Mouse (Mus musculus) erythroblast, embryonic 14.5 days (primary cell): ENCODE results near the gene Wdr63.

Experiments
- GATA1 ChIP-seq: IDR thresholded peaks from 2 replicates; pipeline ENCODE4 v1.6.1; 2012; ENCODE audit warnings: low read length, inconsistent platforms, mixed read lengths
- TAL1 ChIP-seq: IDR thresholded peaks from 3 replicates; pipeline ENCODE4 v1.6.1; 2012; ENCODE audit warnings: low read length, inconsistent platforms, mixed read lengths

DNA sequence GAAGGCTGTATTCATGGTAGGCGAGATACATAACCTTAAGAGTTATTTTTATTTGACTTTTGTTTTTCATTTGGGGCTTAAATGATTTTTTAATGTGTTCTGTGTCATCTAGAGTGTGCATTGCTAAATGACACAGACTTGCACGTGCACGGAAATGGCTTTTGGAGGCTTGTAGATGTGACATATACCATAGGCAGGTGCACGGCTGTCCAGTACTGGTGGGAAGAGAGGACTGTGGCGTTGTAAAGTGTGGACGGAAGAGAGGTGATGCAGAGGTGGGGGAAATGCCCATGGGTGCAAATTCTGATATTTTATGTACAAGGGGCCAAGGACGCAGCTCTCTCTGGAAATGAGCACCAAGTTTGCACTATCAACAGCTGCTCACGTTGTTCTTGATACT lies 43.8 kb upstream of the Wdr63 start:
- TF ChIP-seq GATA1 (no peak), TAL1 (no peak)
